Mouse (Mus musculus): Measurements from ENCODE around the gene Nr4a1.

- TF ChIP-seq GATA1 (IDR thresholded peaks at IDR 0.05; ENCODE audit: borderline replicate concordance, low read length) (no peak), FLI1 (IDR thresholded peaks at IDR 0.05; ENCODE audit: low read length) (no peak)
These were observed 29.3 kb downstream of the Nr4a1 start for GRCm38 (mm10) chr15:101283183-101283910.
